Mouse (Mus musculus) natural killer cell, adult 2 months (primary cell): Measurements from ENCODE around the gene Pidd1.
"Not testable (repeated sequence)": the region's sequence is repeated elsewhere in the genome, so short reads cannot be mapped to it uniquely, and the experiment has no call there.

Experiments used
- DNase-seq, 2 experiments: peaks; one replicate each; pipeline ENCODE4 v3.0.0; 2022; ENCODE audit warnings: low spot score in 2 of 2

Gene Pidd1

GRCm38 (mm10) chr7:141416144-141416841 is 27.5 kb downstream of the Pidd1 start:
- DNase-seq = no peak

GRCm38 (mm10) chr7:141413809-141414584 is 29.8 kb downstream of the Pidd1 start, which contains the start of gene Gatd1:
Gene Gatd1 (minus strand): TSS chr7:141414136.
- peak; percentile 99 for DNase-seq

- no peak for DNase-seq
Measured at GRCm38 (mm10) chr7:141413331-141413730, 30.5 kb downstream of the Pidd1 start.

- no peak for DNase-seq
Measured at GRCm38 (mm10) chr7:141411667-141412066, 32.2 kb downstream of the Pidd1 start.

GRCm38 (mm10) chr7:141410631-141411030 is 33.2 kb downstream of the Pidd1 start:
- DNase-seq = no peak

GRCm38 (mm10) chr7:141408833-141409232 is 35.0 kb downstream of the Pidd1 start:
- peak; percentile 71 to 81 for DNase-seq

GRCm38 (mm10) chr7:141407670-141408069 is 36.2 kb downstream of the Pidd1 start:
- DNase-seq = not testable (repeated sequence)

- no peak for DNase-seq
Measured at GRCm38 (mm10) chr7:141405466-141405865, 38.4 kb downstream of the Pidd1 start.

GRCm38 (mm10) chr7:141403305-141403704 is 40.5 kb downstream of the Pidd1 start:
- peak; percentile 36 to 57 for DNase-seq

GRCm38 (mm10) chr7:141395348-141395747 is 48.5 kb downstream of the Pidd1 start:
- DNase-seq = no peak

- DNase-seq = peak; percentile 64 to 80
Measured at GRCm38 (mm10) chr7:141394771-141395170, 49.1 kb downstream of the Pidd1 start.

- no peak for DNase-seq
Measured at GRCm38 (mm10) chr7:141394158-141394557, 49.7 kb downstream of the Pidd1 start.

- DNase-seq = no peak
Measured at GRCm38 (mm10) chr7:141392552-141393222, 51.1 kb downstream of the Pidd1 start.

GRCm38 (mm10) chr7:141391625-141392551 is 51.9 kb downstream of the Pidd1 start, which contains the start of gene Taldo1:
Gene Taldo1 (plus strand): TSS chr7:141392199.
- DNase-seq = peak; percentile 90 to 93

GRCm38 (mm10) chr7:141390326-141391259 is 53.2 kb downstream of the Pidd1 start:
- DNase-seq = no peak

GRCm38 (mm10) chr7:141388487-141389109 is 55.2 kb downstream of the Pidd1 start:
- no peak for DNase-seq
